Mouse (Mus musculus) megakaryocyte, embryonic 14.5 days (primary cell): ENCODE results near the gene Olfr1368.

Experiments
- FLI1 ChIP-seq: IDR thresholded peaks from 2 replicates; pipeline ENCODE4 v1.6.1; 2012; ENCODE audit warnings: low read length, inconsistent platforms, mixed read lengths
- GATA1 ChIP-seq: IDR thresholded peaks from 3 replicates; pipeline ENCODE4 v1.6.1; 2012; ENCODE audit warnings: mixed read lengths, low read length, inconsistent platforms, borderline replicate concordance

GRCm38 (mm10) chr13:21181996-21182395 lies 36.3 kb upstream of the Olfr1368 start:
- TF ChIP-seq GATA1 (no peak), FLI1 (no peak)
